Mouse (Mus musculus): ENCODE results near the gene Tbx15. TPM values are rescaled to one million over a fixed set of nuclear protein-coding genes. Genes with fewer than 3 reads are reported as not detected.

Gene Tbx15
- not detected for polyA plus RNA-seq (2017; shearing (Covaris generic))

GRCm38 (mm10) chr3:99240213-99240720 is at the start of gene Tbx15:
Gene Tbx15 (plus strand): TSS chr3:99240381.
- ATAC-seq: no peak

GRCm38 (mm10) chr3:99193576-99193975 is 46.6 kb upstream of the Tbx15 start:
- no peak for ATAC-seq

DNA sequence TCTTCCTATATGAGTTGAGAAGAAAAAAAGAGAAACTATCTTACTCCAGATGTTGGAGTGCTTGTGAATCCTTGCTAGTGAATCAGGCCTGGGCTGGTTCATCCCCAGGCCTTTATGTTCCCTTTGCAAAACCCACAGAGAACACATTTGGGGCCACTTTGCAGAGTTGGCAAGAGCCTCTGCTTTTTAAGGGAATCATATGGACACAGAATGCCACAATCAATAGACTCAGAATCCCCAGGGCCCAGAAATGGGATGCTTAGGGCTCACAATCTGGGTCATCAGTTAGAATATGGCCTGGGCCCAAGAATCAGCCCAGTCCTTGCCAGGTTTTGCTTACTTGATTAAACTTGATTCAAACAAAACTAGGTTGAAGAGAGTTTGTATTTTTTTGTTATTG is 36.9 kb upstream of the Tbx15 start:
- ATAC-seq: no peak

GRCm38 (mm10) chr3:99208416-99208815 is 31.8 kb upstream of the Tbx15 start:
- ATAC-seq: no peak

- ATAC-seq: no peak
These were observed 29.0 kb upstream of the Tbx15 start for GRCm38 (mm10) chr3:99211105-99211698.

- no peak for ATAC-seq
These were observed 12.4 kb upstream of the Tbx15 start for GRCm38 (mm10) chr3:99227807-99228206.

DNA sequence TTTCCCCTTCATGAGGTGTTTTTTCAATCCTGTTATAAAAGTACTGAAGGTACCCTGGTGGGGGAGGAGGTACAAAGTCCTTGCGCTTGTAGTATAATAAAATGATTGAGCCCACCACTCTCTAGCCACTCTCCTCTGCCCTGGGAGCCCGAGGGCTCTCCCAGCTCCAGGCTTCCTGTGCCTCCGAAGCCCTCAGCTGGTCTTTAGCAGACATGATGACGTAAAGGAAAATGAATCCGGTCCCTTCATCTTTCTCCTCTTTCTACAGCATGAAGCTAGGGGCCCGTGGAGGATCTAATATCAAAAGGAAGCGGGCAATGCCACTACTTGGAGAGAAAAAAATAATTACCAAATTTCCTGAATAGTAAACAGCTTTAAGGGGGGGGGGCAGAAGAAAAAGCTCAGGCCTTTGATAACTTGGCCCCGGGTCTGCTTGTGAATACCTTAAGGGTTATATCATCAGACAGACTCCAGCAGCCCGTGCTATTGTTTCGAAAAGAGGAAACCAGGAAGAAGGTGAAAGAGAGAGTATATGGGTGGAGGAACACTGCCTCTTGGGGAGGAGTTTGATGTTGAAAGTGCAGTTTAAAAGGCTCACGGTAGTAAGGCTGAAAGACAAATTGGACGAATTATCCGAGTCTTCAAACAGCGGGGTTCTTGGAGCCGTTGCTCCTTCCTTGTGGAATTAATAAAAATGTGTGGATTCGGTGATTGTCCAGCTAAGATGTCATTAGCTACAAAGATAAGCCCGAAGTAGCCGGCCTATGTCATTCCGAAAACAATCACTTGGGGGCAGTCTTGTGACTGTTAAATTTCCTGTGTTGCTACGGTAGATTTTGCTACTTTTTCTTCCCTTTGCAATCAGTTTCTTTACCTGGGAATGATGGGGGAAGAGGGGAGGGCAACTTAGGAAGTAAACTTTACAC is 6.5 kb upstream of the Tbx15 start:
- ATAC-seq: peak; percentile 72

DNA sequence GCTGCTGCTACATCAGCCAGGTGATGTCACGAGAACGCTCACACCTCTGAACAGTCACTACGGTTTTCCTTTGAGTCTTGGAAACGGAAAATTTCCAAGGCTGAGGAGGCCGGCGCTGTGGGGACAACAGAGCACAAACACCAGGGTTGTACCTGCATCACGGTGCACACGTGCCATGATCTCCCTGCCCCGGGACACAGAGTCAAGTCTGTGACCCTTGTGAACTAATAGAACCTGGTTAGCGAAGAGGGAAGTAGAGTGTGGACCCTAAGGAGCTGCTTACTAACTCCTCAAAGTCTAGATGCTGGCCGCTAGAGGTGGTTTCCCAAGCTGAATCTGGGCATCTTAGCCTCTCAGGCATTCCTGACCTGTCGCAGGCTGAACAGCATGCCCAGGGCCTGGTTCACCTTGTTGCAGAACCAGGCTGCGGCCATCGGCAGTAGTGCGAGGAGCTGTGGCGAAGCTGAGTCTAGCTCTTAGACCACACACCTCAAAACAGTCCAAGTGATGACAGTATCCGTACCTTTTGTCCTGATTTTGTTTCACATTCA is 5.8 kb upstream of the Tbx15 start:
- peak; percentile 24 for ATAC-seq

DNA sequence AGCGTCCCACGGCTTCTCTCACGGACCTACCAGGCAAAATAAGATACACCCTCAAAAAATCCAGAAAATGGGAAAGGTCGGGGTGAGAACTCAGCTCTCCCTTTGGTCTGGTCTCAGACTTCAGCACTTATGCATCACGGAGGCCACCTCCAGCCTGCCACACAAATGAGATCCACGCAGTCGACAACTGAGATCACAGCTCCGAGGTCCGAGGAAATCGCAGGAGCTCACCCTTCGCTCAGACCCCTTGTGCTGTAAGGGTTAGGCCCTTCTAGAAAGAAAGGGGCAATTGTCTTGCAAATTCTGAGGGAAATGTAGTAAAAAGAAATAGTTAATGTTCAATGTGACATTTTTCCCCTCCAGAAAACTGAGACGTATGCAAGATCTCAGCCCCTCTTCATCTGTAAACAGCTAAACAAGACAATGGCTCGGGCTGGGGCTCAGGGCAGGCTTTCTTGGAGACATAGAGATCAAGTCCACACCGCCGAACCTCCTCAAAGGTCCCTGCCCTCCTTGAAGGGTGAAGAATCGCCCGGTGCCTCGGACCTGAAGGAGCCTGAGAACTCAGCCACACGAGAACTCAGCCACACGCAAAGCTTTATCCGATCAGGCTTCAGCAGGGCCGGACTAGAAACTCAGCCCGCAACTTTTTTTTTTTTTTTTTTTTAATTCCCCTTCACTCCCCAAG is 4.9 kb upstream of the Tbx15 start:
- ATAC-seq: no peak

- ATAC-seq: no peak
These were observed 4.1 kb upstream of the Tbx15 start for GRCm38 (mm10) chr3:99235804-99236755.

DNA sequence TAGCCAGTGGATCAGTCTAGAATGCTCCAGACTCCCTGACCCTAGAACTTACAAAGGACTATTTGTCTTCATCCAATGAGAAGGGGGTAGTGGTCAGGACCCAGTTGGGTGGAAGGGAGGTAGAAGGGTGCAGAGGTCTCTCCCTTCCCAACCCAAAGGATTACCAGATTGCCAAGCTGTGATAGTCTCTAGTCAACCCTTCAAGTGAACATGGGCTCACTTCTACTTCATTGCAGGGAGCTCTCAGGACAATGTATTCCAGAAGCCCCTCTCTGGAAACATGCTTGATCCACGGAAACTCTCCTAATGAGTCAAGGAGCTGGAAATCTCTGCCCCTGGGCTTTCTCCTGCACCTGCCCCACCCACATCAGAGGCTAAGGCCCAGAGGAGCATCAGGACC is 1.5 kb upstream of the Tbx15 start:
- no peak for ATAC-seq

DNA sequence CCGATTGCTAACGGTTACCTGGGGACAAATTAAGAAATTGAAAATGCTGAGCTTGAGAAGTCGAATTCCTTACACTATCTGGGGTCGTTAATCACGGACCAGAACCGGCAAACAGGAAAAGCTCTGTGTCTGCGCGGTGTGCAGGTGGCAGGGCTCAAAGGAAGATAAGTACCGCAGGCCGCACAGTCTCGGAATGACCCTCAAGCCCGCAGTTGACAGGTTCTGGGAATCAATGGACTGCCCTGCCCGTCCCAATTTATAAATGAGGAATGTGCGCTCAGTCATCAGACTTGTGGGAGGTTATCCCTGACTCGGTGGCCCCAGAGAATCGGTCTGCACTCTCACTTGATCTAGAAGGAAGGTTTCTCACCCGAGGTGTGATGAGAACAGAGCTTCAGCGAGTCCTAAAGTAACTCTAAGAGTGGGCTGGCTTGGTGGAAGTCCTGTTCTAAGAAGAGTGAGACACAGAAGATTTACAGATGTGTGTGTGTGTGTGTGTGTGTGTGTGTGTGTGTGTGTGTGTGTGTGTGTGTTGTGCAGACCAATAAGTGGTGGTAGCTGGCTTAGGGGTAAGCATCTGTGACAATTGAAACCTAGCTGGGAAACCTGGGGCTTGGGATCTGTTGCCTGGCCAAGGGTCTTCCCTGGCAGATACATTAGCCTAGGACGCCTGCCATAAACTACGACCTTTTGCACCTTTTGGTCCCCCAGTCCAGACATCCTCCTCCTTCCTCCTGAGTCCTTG is 708 bp upstream of the Tbx15 start:
- no peak for ATAC-seq

DNA sequence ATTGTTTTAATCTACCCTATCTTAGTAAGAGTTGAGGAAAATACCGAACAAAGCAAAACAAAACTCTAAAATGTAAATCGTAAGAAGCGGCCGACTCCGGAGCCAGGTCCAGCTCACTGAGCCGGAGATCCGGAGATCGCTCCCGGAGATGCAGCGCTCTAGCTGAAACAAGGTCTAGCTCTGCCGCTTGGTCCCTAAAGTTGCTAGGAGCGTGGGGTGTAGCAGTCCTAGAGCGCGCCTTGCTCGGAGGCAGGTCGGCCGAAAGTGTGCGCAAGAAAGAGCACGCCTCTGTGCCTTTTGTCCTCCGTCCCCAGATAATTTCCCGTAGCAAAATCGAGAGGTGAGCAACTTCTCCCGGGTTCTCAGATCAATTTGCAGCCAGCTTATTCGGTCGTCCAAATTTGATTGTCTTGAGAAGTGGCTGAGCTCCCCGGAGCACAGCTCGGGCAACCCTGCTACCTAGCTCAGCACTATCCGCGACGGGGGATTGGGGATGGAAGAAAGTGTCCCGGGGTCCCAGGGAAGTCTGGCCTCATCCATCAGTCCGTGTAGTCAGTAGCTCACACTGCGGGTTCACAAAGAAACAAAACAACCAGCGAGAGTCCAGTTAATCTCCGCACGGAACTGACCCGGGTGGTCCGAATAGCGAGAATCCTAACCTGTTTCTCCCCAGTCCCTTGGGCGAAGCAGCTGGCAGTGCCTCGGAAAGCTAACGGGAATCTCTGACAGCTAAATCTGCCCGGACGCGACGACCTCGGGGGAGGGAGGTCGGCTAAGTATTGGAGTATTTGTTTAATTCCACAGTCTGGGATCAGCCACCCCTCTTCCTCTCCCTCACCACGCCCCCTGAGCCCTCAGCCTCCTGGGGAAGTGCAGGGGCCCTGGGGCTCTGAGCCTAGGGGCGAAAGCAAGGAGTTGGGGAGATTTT is 894 bp downstream of the Tbx15 start:
- ATAC-seq: no peak

DNA sequence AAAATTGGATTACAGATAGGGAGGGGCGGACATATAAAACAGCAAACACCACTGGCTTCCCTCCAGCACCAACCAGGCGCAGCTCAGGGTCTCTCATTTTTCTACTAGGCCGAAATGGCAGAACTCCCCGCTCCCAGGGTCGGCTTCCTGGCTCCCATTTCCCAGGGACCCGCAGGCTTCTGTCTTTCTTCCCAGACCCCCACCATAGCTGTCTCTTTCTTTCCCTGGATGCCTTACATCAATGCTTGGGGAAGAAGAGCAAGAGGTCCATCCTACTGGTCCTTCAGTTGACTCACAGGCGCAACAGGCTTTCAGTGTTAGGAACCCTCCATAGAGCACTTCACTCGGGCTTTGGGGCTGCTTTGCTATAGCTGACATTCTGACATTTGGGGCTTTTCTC is 2.3 kb downstream of the Tbx15 start:
- ATAC-seq: no peak

DNA sequence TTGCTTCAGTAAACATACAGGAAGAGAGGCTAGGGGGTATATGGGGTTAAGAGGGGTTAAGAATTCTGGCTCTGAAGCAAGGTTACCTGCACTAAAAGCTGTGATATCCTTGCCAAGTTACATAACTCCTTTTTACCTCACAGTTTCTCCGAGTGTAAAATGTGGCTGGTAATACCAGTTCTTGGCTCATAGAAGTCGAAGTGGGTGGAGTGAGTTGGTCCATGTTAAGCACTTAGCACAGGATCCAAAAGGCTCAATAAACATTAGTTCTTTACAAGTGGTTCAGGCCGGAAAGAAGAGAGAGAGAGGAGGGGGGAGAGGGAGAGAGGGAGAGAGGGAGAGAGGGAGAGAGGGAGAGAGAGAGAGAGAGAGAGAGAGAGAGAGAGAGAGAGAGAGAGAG is 5.2 kb downstream of the Tbx15 start:
- ATAC-seq: no peak

DNA sequence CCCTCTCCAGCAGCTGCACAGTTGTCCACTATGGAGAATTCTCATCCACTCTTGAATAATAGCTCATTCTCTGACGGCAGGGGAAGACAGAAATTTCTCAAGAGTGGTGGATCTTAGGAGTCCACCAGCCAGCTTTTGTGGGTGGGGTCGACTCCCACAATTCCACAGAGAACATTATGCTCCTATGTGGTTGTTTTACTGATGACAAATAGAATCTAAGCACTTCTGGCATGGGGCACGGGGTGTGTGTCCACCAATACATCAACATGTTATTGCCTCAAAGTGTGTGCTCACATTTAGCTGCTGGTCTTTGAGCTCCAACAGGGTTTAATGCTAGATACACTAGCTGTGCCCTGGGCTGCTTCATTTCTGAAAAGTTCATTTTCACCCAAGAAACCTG is 6.4 kb downstream of the Tbx15 start:
- ATAC-seq: no peak

DNA sequence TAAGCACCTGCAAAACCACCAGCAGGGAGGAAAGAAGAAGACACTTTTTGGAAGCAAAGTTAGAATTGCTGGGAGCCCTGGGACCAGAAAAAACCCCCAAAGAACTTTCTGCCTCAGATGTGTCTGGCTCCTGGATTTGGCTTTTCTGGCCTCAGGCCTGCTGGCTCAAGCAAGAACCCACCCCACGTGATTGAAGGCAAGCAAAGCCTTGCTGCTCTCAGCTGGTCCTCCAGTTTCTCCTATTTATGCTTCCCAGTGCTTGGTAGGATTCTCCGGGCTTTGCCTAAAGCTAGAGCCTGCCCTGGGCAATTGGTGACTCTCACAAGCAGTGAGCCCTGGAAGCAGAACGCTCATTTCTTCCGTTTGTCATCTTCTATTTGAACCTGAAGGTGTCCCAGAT is 7.4 kb downstream of the Tbx15 start:
- ATAC-seq: no peak

DNA sequence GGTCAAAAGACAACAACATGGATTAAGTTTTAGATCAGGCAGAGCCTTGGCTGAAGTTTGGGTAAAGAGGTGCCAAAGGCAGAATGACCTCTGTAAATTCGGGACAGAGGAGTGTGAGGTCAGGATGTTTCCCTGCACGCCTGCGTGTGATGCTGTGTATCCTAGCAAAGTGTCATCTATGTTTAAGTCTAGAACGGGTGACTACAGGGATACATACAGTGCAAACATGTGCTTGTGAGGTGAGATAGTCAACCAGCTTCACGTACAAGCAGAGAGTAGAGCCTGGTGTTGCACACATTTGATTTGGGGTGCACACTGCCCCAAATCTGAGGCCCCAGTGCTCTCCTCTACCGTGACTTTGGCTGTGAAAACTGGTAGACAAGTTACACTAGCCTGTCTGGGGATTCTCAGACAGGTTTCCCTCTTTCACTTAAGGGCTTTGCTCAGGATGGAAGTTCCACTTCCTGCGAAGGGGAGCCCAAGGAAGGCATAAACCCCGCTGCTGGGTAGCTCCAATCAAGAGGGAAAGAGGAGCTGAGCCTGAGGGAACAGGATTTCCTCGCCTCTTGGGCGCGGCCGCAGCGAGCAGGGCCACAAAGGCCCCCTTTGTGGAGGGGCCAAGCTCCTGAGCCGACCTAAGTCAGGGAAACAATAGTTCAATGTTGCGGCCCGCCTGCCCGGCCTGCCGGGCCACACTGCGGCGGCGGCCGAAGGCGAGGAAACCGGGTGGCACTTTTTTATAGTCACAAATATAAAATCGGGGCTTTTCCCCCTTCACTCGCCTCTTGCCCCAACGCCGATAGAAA is 8.0 kb downstream of the Tbx15 start:
- no peak for ATAC-seq

Data from CD4-positive, CD25-positive, alpha-beta regulatory T cell, adult 4 months (primary cell).